Mouse (Mus musculus): ENCODE results near the gene G3bp2. TPM values are rescaled to one million over a fixed set of nuclear protein-coding genes. Genes with fewer than 3 reads are reported as not detected.

Gene G3bp2
- total and polyA plus RNA-seq, 3 experiments: 16.8 to 101 (median 67.6) TPM

- ATAC-seq (ENCODE audit: extremely low read depth, insufficient number of reproducible peaks, low FRiP score, poor library complexity, severe bottlenecking) (no peak), DNase-seq (ENCODE audit: low spot score) (no peak)
- no peaks in the 10 kb centered on the region for H3K9me3 ChIP-seq (replicated peaks)
- TF ChIP-seq POLR2AphosphoS5 (IDR thresholded peaks at IDR 0.05; ENCODE audit: insufficient replicate concordance, low read depth, low read length) (no peak), GATA1 (IDR thresholded peaks at IDR 0.05; ENCODE audit: borderline replicate concordance, low read length) (no peak), GATA2 (IDR thresholded peaks at IDR 0.05; ENCODE audit: borderline replicate concordance, low read depth, low read length) (no peak), TAL1 (conservative IDR thresholded peaks at IDR 0.05; ENCODE audit: low read depth, low read length) (no peak), CTCF (IDR thresholded peaks at IDR 0.05; ENCODE audit: low read depth, low read length) (no peak)
- no peak overlapping the region for H3K4me3 ChIP-seq (ENCODE audit: low read depth, low read length)
- H3K27me3 ChIP-seq (ENCODE audit: insufficient read depth, low read length): peaks cover 20% of the 10 kb centered on the region
- no peaks in the 10 kb centered on the region for H3K36me3 ChIP-seq (replicated peaks)
- H3K4me1 ChIP-seq (ENCODE audit: insufficient read depth, low read depth, low read length): peaks cover 18% of the 10 kb centered on the region
Observed at GRCm38 (mm10) chr5:92114223-92114622, 30.7 kb upstream of the G3bp2 start.

GRCm38 (mm10) chr5:92113484-92113883 lies 30.0 kb upstream of the G3bp2 start:
- no peak for ATAC-seq (ENCODE audit: extremely low read depth, insufficient number of reproducible peaks, low FRiP score, poor library complexity, severe bottlenecking)
- TF ChIP-seq GATA1 (IDR thresholded peaks at IDR 0.05; ENCODE audit: borderline replicate concordance, low read length): no peak
- no peak for TF ChIP-seq GATA2 (IDR thresholded peaks at IDR 0.05; ENCODE audit: borderline replicate concordance, low read depth, low read length)
- TF ChIP-seq TAL1 (conservative IDR thresholded peaks at IDR 0.05; ENCODE audit: low read depth, low read length): no peak
- TF ChIP-seq CTCF (IDR thresholded peaks at IDR 0.05; ENCODE audit: low read depth, low read length): no peak
- TF ChIP-seq POLR2AphosphoS5 (IDR thresholded peaks at IDR 0.05; ENCODE audit: insufficient replicate concordance, low read depth, low read length): no peak

GRCm38 (mm10) chr5:92112585-92112984 lies 29.1 kb upstream of the G3bp2 start:
- Histone ChIP-seq H3K9me3 (replicated peaks) (no peaks in the 10 kb centered on the region), H3K4me1 (ENCODE audit: insufficient read depth, low read depth, low read length) (peaks cover 18% of the 10 kb centered on the region), H3K36me3 (replicated peaks) (no peaks in the 10 kb centered on the region), H3K4me3 (ENCODE audit: low read depth, low read length) (no peak overlapping the region), H3K27me3 (ENCODE audit: insufficient read depth, low read length) (peaks cover 20% of the 10 kb centered on the region)
- TF ChIP-seq POLR2AphosphoS5 (IDR thresholded peaks at IDR 0.05; ENCODE audit: insufficient replicate concordance, low read depth, low read length) (no peak), CTCF (IDR thresholded peaks at IDR 0.05; ENCODE audit: low read depth, low read length) (no peak), TAL1 (conservative IDR thresholded peaks at IDR 0.05; ENCODE audit: low read depth, low read length) (no peak), GATA1 (IDR thresholded peaks at IDR 0.05; ENCODE audit: borderline replicate concordance, low read length) (no peak), GATA2 (IDR thresholded peaks at IDR 0.05; ENCODE audit: borderline replicate concordance, low read depth, low read length) (no peak)
- no peak for ATAC-seq (ENCODE audit: extremely low read depth, insufficient number of reproducible peaks, low FRiP score, poor library complexity, severe bottlenecking)
- no peak for DNase-seq (ENCODE audit: low spot score)

More at GRCm38 (mm10) chr5:92113484-92113883, 30.0 kb upstream of the G3bp2 start:
- peaks cover 18% of the 10 kb centered on the region for H3K4me1 ChIP-seq (ENCODE audit: insufficient read depth, low read depth, low read length)
- no peak for DNase-seq (ENCODE audit: low spot score)
- H3K36me3 ChIP-seq (replicated peaks): no peaks in the 10 kb centered on the region
- no peaks in the 10 kb centered on the region for H3K9me3 ChIP-seq (replicated peaks)
- no peak overlapping the region for H3K4me3 ChIP-seq (ENCODE audit: low read depth, low read length)
- H3K27me3 ChIP-seq (ENCODE audit: insufficient read depth, low read length): peaks cover 20% of the 10 kb centered on the region

- TF ChIP-seq CTCF (IDR thresholded peaks at IDR 0.05; ENCODE audit: low read depth, low read length) (no peak), TAL1 (conservative IDR thresholded peaks at IDR 0.05; ENCODE audit: low read depth, low read length) (no peak), GATA2 (IDR thresholded peaks at IDR 0.05; ENCODE audit: borderline replicate concordance, low read depth, low read length) (no peak), GATA1 (IDR thresholded peaks at IDR 0.05; ENCODE audit: borderline replicate concordance, low read length) (no peak), POLR2AphosphoS5 (IDR thresholded peaks at IDR 0.05; ENCODE audit: insufficient replicate concordance, low read depth, low read length) (no peak)
- ATAC-seq (ENCODE audit: extremely low read depth, insufficient number of reproducible peaks, low FRiP score, poor library complexity, severe bottlenecking): no peak
- DNase-seq (ENCODE audit: low spot score): no peak
- H3K36me3 ChIP-seq (replicated peaks): no peaks in the 10 kb centered on the region
- H3K4me1 ChIP-seq (ENCODE audit: insufficient read depth, low read depth, low read length): peaks cover 18% of the 10 kb centered on the region
- H3K4me3 ChIP-seq (ENCODE audit: low read depth, low read length): no peak overlapping the region
- H3K9me3 ChIP-seq (replicated peaks): no peaks in the 10 kb centered on the region
- H3K27me3 ChIP-seq (ENCODE audit: insufficient read depth, low read length): peaks cover 20% of the 10 kb centered on the region
Observed at GRCm38 (mm10) chr5:92112175-92112574, 28.7 kb upstream of the G3bp2 start.

- TF ChIP-seq GATA2 (IDR thresholded peaks at IDR 0.05; ENCODE audit: borderline replicate concordance, low read depth, low read length) (no peak), POLR2AphosphoS5 (IDR thresholded peaks at IDR 0.05; ENCODE audit: insufficient replicate concordance, low read depth, low read length) (no peak), TAL1 (conservative IDR thresholded peaks at IDR 0.05; ENCODE audit: low read depth, low read length) (no peak), CTCF (IDR thresholded peaks at IDR 0.05; ENCODE audit: low read depth, low read length) (no peak), GATA1 (IDR thresholded peaks at IDR 0.05; ENCODE audit: borderline replicate concordance, low read length) (no peak)
- Histone ChIP-seq H3K9me3 (replicated peaks) (no peaks in the 10 kb centered on the region), H3K4me1 (ENCODE audit: insufficient read depth, low read depth, low read length) (peaks cover 24% of the 10 kb centered on the region), H3K36me3 (replicated peaks) (no peaks in the 10 kb centered on the region), H3K27me3 (ENCODE audit: insufficient read depth, low read length) (peaks cover 20% of the 10 kb centered on the region), H3K4me3 (ENCODE audit: low read depth, low read length) (no peak overlapping the region)
- ATAC-seq (ENCODE audit: extremely low read depth, insufficient number of reproducible peaks, low FRiP score, poor library complexity, severe bottlenecking): no peak
- no peak for DNase-seq (ENCODE audit: low spot score)
Observed at GRCm38 (mm10) chr5:92110818-92111355, 27.4 kb upstream of the G3bp2 start.

GRCm38 (mm10) chr5:92107282-92107681 lies 23.8 kb upstream of the G3bp2 start:
- peaks cover 5% of the 10 kb centered on the region; the same call in 1 of the 2 replicates for H3K27me3 ChIP-seq (ENCODE audit: insufficient read depth, low read length)
- TF ChIP-seq CTCF (IDR thresholded peaks at IDR 0.05; ENCODE audit: low read depth, low read length): no peak
- no peak for TF ChIP-seq TAL1 (conservative IDR thresholded peaks at IDR 0.05; ENCODE audit: low read depth, low read length)
- no peak for TF ChIP-seq GATA1 (IDR thresholded peaks at IDR 0.05; ENCODE audit: borderline replicate concordance, low read length)
- H3K4me1 ChIP-seq (ENCODE audit: insufficient read depth, low read depth, low read length): peaks cover 11% of the 10 kb centered on the region
- no peak overlapping the region for H3K4me3 ChIP-seq (ENCODE audit: low read depth, low read length)
- H3K36me3 ChIP-seq (replicated peaks): no peaks in the 10 kb centered on the region
- no peaks in the 10 kb centered on the region for H3K9me3 ChIP-seq (replicated peaks)
- no peak for ATAC-seq (ENCODE audit: extremely low read depth, insufficient number of reproducible peaks, low FRiP score, poor library complexity, severe bottlenecking)
- no peak for DNase-seq (ENCODE audit: low spot score)
